Mouse (Mus musculus) 416B (cell line): ENCODE measurements at regions not wholly inside any gene's neighbourhood (a gene's known extent, or its start where the extent isn't known, plus 50 kb on each side); places are given as distances from the start of the nearest gene placed in this dataset.

Source experiments
- DNase-seq: peaks from one replicate; pipeline ENCODE4 v3.0.0; 2011; ENCODE audit warnings: low read depth

DNA sequence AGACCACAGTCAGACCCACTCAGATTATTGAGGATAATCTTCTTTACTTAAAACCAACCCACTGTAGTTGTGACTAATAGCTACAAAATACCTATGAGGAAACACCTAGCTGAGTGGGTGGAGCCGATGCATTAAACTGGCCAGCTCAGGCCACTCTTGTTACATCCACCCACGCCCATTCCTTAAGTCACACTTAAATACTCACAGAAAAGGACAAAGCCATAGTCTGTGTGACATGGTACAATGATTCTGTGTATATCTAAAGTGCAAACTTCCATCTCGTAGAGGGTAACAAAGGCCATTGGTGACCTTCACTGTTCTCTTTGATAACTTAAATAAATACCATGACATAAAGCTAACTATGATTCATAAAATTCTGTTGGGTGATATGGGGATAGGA lies 103.7 kb upstream of the Arhgap5 start:
- DNase-seq: no peak

DNA sequence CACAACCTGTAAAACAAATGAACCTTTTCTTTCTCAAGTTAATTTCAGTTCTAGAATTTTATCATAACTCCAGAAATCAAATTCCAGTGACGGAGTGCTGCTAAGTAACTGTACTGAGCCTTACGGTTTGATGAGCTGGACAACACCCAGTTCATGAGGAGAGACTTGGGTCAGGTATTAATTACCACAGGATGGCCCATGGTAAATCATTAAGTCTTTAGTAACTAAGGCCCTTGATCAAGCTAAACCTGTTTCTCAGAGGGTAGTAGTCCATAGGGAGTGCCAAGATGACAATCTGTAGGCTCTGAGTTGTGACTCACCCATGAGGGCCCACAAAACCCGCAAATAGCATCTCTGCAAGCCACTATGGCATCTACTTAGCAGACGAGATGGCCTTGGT lies 101.1 kb upstream of the Arhgap5 start:
- peak; percentile 37 for DNase-seq

DNA sequence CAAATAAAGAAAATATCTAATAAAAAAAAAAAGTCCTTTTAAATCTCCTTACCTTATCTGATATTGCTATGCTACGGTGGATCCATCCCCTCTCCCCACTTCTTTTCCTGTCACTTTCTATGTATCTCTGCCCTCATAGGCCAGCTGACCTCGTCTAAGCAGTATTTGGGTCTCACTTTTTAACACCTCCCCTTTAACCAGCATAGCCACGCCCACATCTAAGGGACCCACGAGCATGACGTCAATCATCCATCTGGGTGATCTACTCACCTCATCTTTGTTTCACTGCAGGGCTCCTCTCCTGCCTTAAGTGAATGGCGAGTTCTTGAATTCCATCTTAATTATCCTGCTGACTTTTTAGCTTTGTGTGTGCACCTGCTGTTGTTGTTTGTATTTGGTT lies 97.4 kb upstream of the Arhgap5 start:
- DNase-seq: no peak

DNA sequence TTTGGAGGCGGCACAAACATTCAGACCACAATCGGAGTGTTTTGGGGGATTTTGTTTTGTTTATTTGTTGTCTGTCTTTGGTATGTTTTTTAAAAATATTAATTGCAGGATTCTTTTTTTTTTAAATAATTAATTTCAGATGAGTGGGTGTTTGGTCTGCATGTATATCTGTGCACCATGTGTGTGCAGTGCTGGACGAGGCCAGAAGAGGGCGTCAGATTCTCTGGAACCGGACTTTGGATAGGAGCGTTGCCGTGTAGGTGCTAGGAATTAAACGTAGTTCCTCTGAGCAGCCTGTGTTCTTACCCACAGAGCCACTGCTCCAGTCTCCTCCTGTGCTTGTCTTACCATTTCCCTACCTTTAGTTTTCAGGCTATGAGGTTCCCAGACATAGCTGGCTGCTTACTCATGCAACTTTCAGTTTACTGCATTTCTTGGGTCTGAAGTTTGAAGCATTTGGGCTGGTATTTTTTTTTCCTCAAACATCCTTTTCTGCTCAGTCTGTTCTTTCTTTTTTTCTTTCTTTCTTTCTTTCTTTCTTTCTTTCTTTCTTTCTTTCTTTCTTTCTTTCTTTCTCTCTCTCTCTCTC lies 95.4 kb upstream of the Arhgap5 start:
- no peak for DNase-seq

GRCm38 (mm10) chr12:52409221-52409620 lies 94.6 kb upstream of the Arhgap5 start:
- DNase-seq: no peak

GRCm38 (mm10) chr12:52412172-52412571 lies 91.6 kb upstream of the Arhgap5 start:
- no peak for DNase-seq

- no peak for DNase-seq
Observed at GRCm38 (mm10) chr12:52413046-52413473, 90.7 kb upstream of the Arhgap5 start.

GRCm38 (mm10) chr12:52422729-52423128 lies 81.0 kb upstream of the Arhgap5 start:
- DNase-seq: no peak

DNA sequence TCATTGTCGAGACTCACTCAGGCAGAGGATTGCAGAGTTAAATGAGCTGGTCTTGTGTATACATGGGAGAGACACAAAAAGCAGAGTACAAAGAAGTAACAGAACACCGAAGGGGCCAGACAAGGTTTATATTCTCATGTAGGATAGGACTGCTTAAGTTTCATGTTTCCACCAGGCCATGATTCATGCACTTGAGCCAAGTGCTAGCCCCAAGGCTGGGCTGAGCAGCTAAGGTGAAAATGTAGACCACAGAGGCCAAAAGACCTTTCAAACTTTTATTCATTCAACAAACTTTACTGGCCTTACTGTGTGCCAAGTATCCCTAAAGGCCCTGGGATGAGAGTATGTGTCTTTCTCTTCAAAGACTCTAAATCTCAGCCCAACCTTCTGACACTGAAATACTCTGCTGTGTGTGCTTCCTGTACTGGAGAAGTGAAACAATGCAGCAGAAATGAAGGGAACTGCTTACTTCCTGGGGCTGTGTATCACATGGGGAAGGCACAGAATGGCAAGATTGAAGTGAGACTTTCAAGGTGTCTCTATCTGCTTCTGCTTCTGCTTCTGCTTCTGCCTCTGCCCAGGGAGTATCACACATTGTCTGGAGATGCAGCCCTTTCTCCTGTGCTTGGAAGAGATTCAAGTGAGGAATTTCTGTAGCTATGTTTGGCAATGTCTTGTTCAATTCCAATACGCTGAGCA lies 79.3 kb upstream of the Arhgap5 start:
- no peak for DNase-seq

DNA sequence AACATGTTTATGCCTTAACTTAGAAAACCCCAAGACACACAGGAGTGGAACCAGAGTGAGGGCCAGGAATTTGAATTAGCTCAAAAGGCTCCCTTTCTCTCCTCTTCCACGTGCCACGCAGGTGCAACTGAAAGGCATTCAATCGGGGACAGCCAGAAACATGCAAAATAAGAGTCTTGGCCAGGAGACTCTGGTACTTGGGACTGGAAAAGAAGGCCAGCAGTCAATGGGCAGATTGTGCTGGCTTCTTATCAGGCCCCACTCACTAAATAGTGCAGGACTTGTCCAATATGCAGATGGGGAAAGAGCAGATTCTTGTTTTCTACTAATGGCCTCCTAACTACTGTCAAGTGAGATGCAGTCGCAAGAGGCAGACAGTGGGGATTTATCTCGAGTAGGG lies 73.8 kb upstream of the Arhgap5 start:
- DNase-seq: no peak

DNA sequence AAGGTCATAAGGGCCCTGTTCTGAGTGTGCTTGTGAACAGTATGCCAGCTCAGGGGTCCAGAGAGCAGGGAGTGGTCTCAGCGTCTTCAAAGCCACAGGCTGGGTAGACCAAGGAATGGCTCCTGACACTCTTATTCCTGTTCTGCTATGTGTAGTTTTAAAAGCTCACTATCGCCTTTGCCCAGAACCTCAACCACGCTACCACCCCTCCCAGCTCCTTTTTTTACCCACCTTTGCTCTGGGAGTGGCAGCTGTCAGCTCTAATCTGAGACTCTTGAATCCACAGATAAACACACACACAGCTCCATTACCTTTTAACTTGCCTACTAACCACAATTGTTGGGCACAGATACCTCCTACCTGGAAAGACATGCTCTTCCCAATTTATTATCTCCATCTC lies 71.8 kb upstream of the Arhgap5 start:
- DNase-seq: no peak

DNA sequence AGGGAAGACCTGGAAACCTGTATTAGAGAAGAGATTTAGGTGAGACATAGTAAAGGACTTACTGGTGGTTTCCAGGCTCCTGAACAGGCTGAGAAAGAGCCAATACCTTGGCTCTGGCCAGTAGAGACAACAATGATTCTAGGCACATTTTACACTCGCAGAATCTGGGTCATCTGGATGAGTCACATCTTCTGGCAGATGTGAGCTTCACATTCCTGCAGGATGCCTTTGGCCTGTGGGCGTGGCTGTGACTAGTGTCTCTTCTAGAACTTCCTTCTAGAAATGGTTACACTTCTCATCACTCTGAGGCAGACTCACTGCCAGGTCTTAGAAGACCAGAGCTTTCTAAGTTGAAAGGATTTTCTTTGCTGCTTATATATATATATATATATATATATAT lies 69.8 kb upstream of the Arhgap5 start:
- DNase-seq: peak; percentile 13

- no peak for DNase-seq
Observed at GRCm38 (mm10) chr12:52435321-52435720, 68.5 kb upstream of the Arhgap5 start.

DNA sequence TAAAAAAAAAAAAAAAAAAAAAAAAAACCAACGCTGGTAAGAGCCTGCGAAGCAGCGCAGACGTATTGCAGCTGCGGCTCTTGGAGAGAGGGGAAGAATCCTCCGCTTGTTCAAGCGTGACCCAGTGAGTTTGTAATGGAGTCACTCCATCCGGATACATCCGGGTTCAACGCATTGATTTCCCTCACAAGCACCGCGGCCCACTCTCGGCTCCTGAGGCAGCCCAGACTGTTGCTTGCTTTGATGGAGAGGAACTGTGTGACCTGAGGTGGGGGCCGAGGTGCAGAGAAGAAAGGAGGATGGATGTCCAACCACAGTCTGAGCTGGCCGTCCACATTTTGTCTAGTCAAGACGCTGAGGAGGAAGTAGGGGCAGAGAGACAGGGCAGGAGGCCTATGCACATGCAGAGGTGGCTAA lies 68.0 kb upstream of the Arhgap5 start:
- no peak for DNase-seq

- no peak for DNase-seq
Observed at GRCm38 (mm10) chr12:52436941-52437340, 66.8 kb upstream of the Arhgap5 start.

DNA sequence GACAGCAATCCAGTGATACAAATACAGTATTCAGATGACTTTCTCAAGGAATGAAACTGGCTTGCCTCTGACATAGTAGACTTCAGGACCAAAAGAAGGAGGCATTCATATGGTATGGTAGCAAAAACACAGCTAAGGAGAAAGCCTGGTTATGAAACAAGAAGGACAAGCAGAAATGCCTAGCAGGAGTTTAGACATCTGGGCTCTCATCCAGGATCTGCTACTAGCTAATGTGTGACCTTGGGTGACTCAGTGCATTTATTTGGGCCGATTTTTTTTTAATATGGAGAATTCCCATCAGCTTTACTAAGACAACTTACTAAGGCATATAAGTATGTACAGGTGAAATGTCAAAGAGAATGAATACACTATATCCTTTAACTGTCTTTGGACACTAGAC lies 64.5 kb upstream of the Arhgap5 start:
- peak; percentile 4 for DNase-seq

GRCm38 (mm10) chr12:52440868-52441365 lies 62.9 kb upstream of the Arhgap5 start:
- no peak for DNase-seq

- DNase-seq: no peak
Observed at GRCm38 (mm10) chr12:52442337-52442736, 61.4 kb upstream of the Arhgap5 start.

DNA sequence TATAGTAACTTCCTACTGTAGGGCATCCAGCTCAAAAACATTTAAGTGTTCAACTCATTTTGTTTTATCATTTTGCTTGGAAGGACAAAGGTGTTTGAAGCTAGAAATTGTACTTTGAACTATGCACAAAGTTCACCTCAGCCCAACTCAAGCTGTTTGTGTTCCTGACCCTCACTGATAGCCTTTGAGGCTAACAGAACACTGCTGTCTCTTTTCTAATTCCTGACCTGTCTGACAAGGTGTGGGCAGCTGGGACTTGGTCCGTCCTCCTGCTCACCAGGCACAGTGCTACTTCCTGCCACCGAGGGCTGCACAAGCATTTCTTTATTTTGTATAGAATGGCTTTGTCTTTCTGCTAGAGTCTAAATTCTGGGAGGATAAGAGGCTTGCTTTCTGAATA lies 58.0 kb upstream of the Arhgap5 start:
- no peak for DNase-seq

DNA sequence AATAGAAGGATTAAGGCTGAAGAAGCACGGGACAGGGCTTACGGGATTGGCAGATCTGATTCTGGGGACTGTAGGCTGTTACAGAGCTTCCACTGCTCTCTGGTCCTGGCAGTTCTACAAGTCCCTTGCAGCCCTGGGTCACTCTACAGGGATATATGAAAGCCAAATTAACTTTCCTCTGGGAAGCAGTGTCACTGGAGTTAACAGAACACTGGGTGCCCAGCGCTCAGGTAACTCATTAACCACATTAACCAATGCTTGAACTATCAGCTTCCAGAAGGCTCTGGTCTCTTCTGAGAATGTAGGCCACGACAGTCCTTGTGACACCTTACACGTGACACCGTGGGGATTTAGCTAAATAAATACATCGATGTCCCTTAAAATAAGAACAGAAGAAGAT lies 57.3 kb upstream of the Arhgap5 start:
- DNase-seq: no peak

GRCm38 (mm10) chr12:52447482-52447881 lies 56.3 kb upstream of the Arhgap5 start:
- no peak for DNase-seq

DNA sequence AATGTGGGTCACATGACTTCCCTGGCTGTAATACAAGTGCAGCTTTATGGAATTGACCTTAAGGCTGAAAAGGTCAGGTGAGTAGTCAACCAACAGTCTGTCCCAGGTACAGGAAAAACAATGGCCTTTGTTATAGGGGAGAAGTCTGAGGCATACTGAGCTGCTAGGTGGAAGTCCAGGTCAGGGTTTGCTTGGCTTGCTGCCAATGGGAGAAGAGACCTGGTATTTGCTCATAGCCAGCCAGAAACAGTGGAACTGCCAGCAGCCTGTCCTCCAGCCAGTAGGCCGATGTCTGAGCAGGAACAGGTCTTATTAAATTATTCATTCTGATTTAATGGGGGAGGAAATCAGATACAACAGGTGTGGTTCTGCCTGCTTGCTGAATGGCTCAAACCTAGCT lies 55.6 kb upstream of the Arhgap5 start:
- no peak for DNase-seq

GRCm38 (mm10) chr12:52453890-52454289 lies 49.9 kb upstream of the Arhgap5 start:
- no peak for DNase-seq
